Mouse (Mus musculus) heart, postnatal 0 days (tissue): ENCODE data around the gene Kcnc2. TPM values are rescaled to one million over a fixed set of nuclear protein-coding genes. Genes with fewer than 3 reads are reported as not detected.
"Not testable (repeated sequence)": the region's sequence is repeated elsewhere in the genome, so short reads cannot be mapped to it uniquely, and the experiment has no call there.

Source experiments
- ATAC-seq: fragments of 200-750 bp; cut with Nextera tagmentation; 2 replicates; pipeline ENCODE4 v1.8.0; 2017; ENCODE audit warnings: low read depth, moderate number of reproducible peaks, moderate library complexity; ENCODE audit not compliant: insufficient read depth
- DNase-seq: peaks from one replicate; pipeline ENCODE4 v3.0.0-alpha.2; 2016; ENCODE audit warnings: low spot score
- H3K27ac ChIP-seq: fragments of 300-500 bp; sonication (generic); 2 replicates; pipeline ENCODE4 v1.5.1; 2014; ENCODE audit warnings: low read depth, mild to moderate bottlenecking
- H3K27me3 ChIP-seq: fragments of 300-500 bp; sonication (generic); 2 replicates; pipeline ENCODE4 v1.6.1; 2014; ENCODE audit warnings: low read length, mixed read lengths; ENCODE audit not compliant: control insufficient read depth, insufficient read depth
- H3K36me3 ChIP-seq: fragments of 300-500 bp; sonication (generic); replicated peaks from 2 replicates; pipeline ENCODE4 v1.6.1; 2014; ENCODE audit warnings: low read length, mixed read lengths; ENCODE audit not compliant: control insufficient read depth, insufficient read depth
- H3K4me1 ChIP-seq: fragments of 300-500 bp; sonication (generic); 2 replicates; pipeline ENCODE4 v1.6.1; 2014; ENCODE audit warnings: antibody characterized with exemption; ENCODE audit not compliant: control insufficient read depth, insufficient read depth
- H3K4me2 ChIP-seq: fragments of 300-500 bp; sonication (generic); 2 replicates; pipeline ENCODE4 v1.6.1; 2014; ENCODE audit warnings: low read depth, mild to moderate bottlenecking, low read length, moderate library complexity
- H3K4me3 ChIP-seq: fragments of 300-500 bp; sonication (generic); 2 replicates; pipeline ENCODE4 v1.5.1; 2014; ENCODE audit warnings: low read depth, low read length
- H3K9ac ChIP-seq: fragments of 300-500 bp; sonication (generic); replicated peaks from 2 replicates; pipeline ENCODE4 v1.6.1; 2014; ENCODE audit warnings: low read depth, low read length, mixed read lengths
- H3K9me3 ChIP-seq: fragments of 300-500 bp; sonication (generic); replicated peaks from 2 replicates; pipeline ENCODE4 v1.6.1; 2016; ENCODE audit warnings: low read length; ENCODE audit not compliant: control insufficient read depth
- CTCF ChIP-seq: IDR thresholded peaks from 2 replicates; pipeline ENCODE4 v1.5.1; 2016; ENCODE audit warnings: antibody characterized with exemption, control low read depth, low read depth
- EP300 ChIP-seq: IDR thresholded peaks from 2 replicates; pipeline ENCODE4 v1.6.1; 2016; ENCODE audit warnings: antibody characterized with exemption, low read depth
- WGBS: fragments of 180-500 bp; shearing (Covaris S2); extraction: QIAGEN DNeasy Blood & Tissue Kit; methylation state at CpG from one replicate; pipeline ENCODE4 v1.1.7; 2014; 5-methylcytosine and 5-hydroxymethylcytosine counted together
- polyA plus RNA-seq: library from polyadenylated mRNA; unstranded; fragments of >200 nt; fragmentation: Nextera tagmentation; extraction: Ambion mirVana; gene quantifications from 2 replicates; pipeline ENCODE4 v1.2.1, GENCODE M21; 2015
- total RNA-seq: library from RNA; depleted of rRNA; stranded (reverse); fragments of >200 nt; gene quantifications from 2 replicates; pipeline ENCODE4 v1.2.3, GENCODE M21; 2014; ENCODE audit warnings: low replicate concordance; rRNA removed

Kcnc2 gene
- total RNA-seq (1.2 and 3.0 TPM in 2 replicates), polyA plus RNA-seq (1.1 and 1.2 TPM in 2 replicates)

- Histone ChIP-seq H3K9me3 (no peaks in the 10 kb centered on the region), H3K4me3 (peak within 1 kb of the TSS; percentile 48), H3K27ac (no peak within 1 kb of the TSS), H3K4me1 (peaks cover 8% of the 10 kb centered on the region; the same call in 1 of the 2 replicates), H3K36me3 (no peaks in the 10 kb centered on the region), H3K9ac (peak within 1 kb of the TSS; percentile 54), H3K4me2 (peak within 1 kb of the TSS; percentile 91), H3K27me3 (peaks cover 30% of the 10 kb centered on the region)
- TF ChIP-seq EP300: no peak
- no peak for TF ChIP-seq CTCF
- ATAC-seq (0 out of 2 replicates have a peak, but pooled peaks have one; percentile 22), DNase-seq (no peak)
- 3% methylated on average over 20 of the region's 20 CpGs for WGBS
Measured at GRCm38 (mm10) chr10:112270887-112271802, at the start of gene Kcnc2. TSS of gene Kcnc2 (plus strand) at chr10:112271121.

GRCm38 (mm10) chr10:112227073-112227472 is 43.8 kb upstream of the Kcnc2 start:
- H3K27me3 ChIP-seq: no peaks in the 10 kb centered on the region
- H3K9ac ChIP-seq: no peak overlapping the region
- no peak overlapping the region for H3K27ac ChIP-seq
- H3K4me1 ChIP-seq: no peaks in the 10 kb centered on the region
- DNase-seq: no peak
- TF ChIP-seq EP300 (no peak), CTCF (no peak)
- no peaks in the 10 kb centered on the region for H3K9me3 ChIP-seq
- ATAC-seq: no peak
- no peaks in the 10 kb centered on the region for H3K36me3 ChIP-seq
- WGBS: 82% methylated on average over 1 of the region's 1 CpGs
- no peak overlapping the region for H3K4me3 ChIP-seq
- no peak overlapping the region for H3K4me2 ChIP-seq

- not testable (repeated sequence) for H3K27me3 ChIP-seq, H3K4me3 ChIP-seq, H3K9me3 ChIP-seq, H3K27ac ChIP-seq, H3K9ac ChIP-seq, ATAC-seq, H3K4me2 ChIP-seq, DNase-seq, H3K36me3 ChIP-seq, H3K4me1 ChIP-seq
- WGBS: 46% methylated on average over 6 of the region's 6 CpGs
Measured at GRCm38 (mm10) chr10:112229091-112229843, 41.7 kb upstream of the Kcnc2 start.

- not testable (repeated sequence) for H3K4me1 ChIP-seq, H3K27me3 ChIP-seq
- 43% methylated on average over 1 of the region's 1 CpGs for WGBS
Measured at GRCm38 (mm10) chr10:112232733-112233132, 38.2 kb upstream of the Kcnc2 start.

GRCm38 (mm10) chr10:112235396-112235940 is 35.5 kb upstream of the Kcnc2 start:
- not testable (repeated sequence) for H3K9me3 ChIP-seq, H3K9ac ChIP-seq, ATAC-seq, H3K36me3 ChIP-seq, H3K4me3 ChIP-seq, H3K27ac ChIP-seq, H3K4me2 ChIP-seq, H3K4me1 ChIP-seq, H3K27me3 ChIP-seq, DNase-seq
- WGBS: 77% methylated on average over 5 of the region's 5 CpGs

More at GRCm38 (mm10) chr10:112232733-112233132, 38.2 kb upstream of the Kcnc2 start:
- not testable (repeated sequence) for H3K4me2 ChIP-seq, H3K4me3 ChIP-seq, H3K9ac ChIP-seq, H3K36me3 ChIP-seq, H3K27ac ChIP-seq, H3K9me3 ChIP-seq, ATAC-seq, DNase-seq
